Mouse (Mus musculus) hindbrain, embryonic 12.5 days (tissue): ENCODE measurements at regions not wholly inside any gene's neighbourhood (a gene's known extent, or its start where the extent isn't known, plus 50 kb on each side); places are given as distances from the start of the nearest gene placed in this dataset.

Source experiments
- ATAC-seq: fragments of 200-750 bp; cut with Nextera tagmentation; 2 replicates; pipeline ENCODE4 v1.8.0; 2017; ENCODE audit warnings: moderate TSS enrichment; ENCODE audit not compliant: low FRiP score
- H3K27ac ChIP-seq: fragments of 300-500 bp; sonication (generic); 2 replicates; pipeline ENCODE4 v1.5.1; 2016; ENCODE audit warnings: mild to moderate bottlenecking
- H3K27me3 ChIP-seq: fragments of 300-500 bp; sonication (generic); 2 replicates; pipeline ENCODE4 v1.6.1; 2016; ENCODE audit warnings: mild to moderate bottlenecking
- H3K36me3 ChIP-seq: fragments of 300-500 bp; sonication (generic); 2 replicates; pipeline ENCODE4 v1.6.1; 2016; ENCODE audit warnings: mild to moderate bottlenecking
- H3K4me1 ChIP-seq: fragments of 300-500 bp; sonication (generic); 2 replicates; pipeline ENCODE4 v1.6.1; 2016
- H3K4me2 ChIP-seq: fragments of 300-500 bp; sonication (generic); replicated peaks from 2 replicates; pipeline ENCODE4 v1.6.1; 2016; ENCODE audit warnings: mild to moderate bottlenecking
- H3K4me3 ChIP-seq: fragments of 300-500 bp; sonication (generic); 2 replicates; pipeline ENCODE4 v1.5.1; 2016; ENCODE audit warnings: mild to moderate bottlenecking
- H3K9ac ChIP-seq: fragments of 300-500 bp; sonication (generic); 2 replicates; pipeline ENCODE4 v1.6.1; 2016; ENCODE audit warnings: mild to moderate bottlenecking, moderate library complexity
- H3K9me3 ChIP-seq: fragments of 300-500 bp; sonication (generic); replicated peaks from 2 replicates; pipeline ENCODE4 v1.6.1; 2016; ENCODE audit warnings: mild to moderate bottlenecking
- WGBS: fragments of 180-500 bp; shearing (Covaris S2); methylation state at CpG from one replicate; pipeline ENCODE4 v1.1.7; 2016; 5-methylcytosine and 5-hydroxymethylcytosine counted together

- WGBS: 78% methylated on average over 5 of the region's 5 CpGs
- 0 out of 2 replicates have a peak overlapping the region, but pooled peaks have one; percentile 7 for H3K27ac ChIP-seq
Measured at GRCm38 (mm10) chr17:4474350-4474749, 519.8 kb upstream of the Arid1b start.

GRCm38 (mm10) chr17:4475665-4476064 is 518.5 kb upstream of the Arid1b start:
- Histone ChIP-seq H3K9me3 (no peaks in the 10 kb centered on the region), H3K9ac (no peak overlapping the region), H3K4me3 (no peak overlapping the region), H3K36me3 (no peaks in the 10 kb centered on the region), H3K27ac (no peak overlapping the region), H3K4me2 (no peak overlapping the region), H3K27me3 (no peaks in the 10 kb centered on the region), H3K4me1 (no peaks in the 10 kb centered on the region)
- no peak for ATAC-seq
- WGBS: 90% methylated on average over 3 of the region's 3 CpGs

More at GRCm38 (mm10) chr17:4474350-4474749, 519.8 kb upstream of the Arid1b start:
- H3K4me3 ChIP-seq: no peak overlapping the region
- H3K9me3 ChIP-seq: no peaks in the 10 kb centered on the region
- ATAC-seq: no peak
- no peak overlapping the region for H3K4me2 ChIP-seq
- H3K27me3 ChIP-seq: no peaks in the 10 kb centered on the region
- no peaks in the 10 kb centered on the region for H3K36me3 ChIP-seq
- no peak overlapping the region for H3K9ac ChIP-seq
- H3K4me1 ChIP-seq: no peaks in the 10 kb centered on the region

GRCm38 (mm10) chr17:4494392-4494791 is 499.7 kb upstream of the Arid1b start:
- H3K36me3 ChIP-seq: no peaks in the 10 kb centered on the region
- no peak overlapping the region for H3K9ac ChIP-seq
- H3K9me3 ChIP-seq: no peaks in the 10 kb centered on the region
- no peak overlapping the region for H3K27ac ChIP-seq
- ATAC-seq: no peak
- H3K4me3 ChIP-seq: no peak overlapping the region
- H3K4me1 ChIP-seq: peaks cover 12% of the 10 kb centered on the region
- H3K4me2 ChIP-seq: no peak overlapping the region
- 98% methylated on average over 2 of the region's 2 CpGs for WGBS
- H3K27me3 ChIP-seq: no peaks in the 10 kb centered on the region

GRCm38 (mm10) chr17:4500504-4500903 is 493.6 kb upstream of the Arid1b start:
- no peak for ATAC-seq
- no peak overlapping the region for H3K4me3 ChIP-seq
- no peak overlapping the region for H3K27ac ChIP-seq
- H3K4me2 ChIP-seq: no peak overlapping the region
- 70% methylated on average over 5 of the region's 5 CpGs for WGBS
- no peak overlapping the region for H3K9ac ChIP-seq
- peaks cover 12% of the 10 kb centered on the region for H3K4me1 ChIP-seq
- no peaks in the 10 kb centered on the region for H3K27me3 ChIP-seq
- no peaks in the 10 kb centered on the region for H3K36me3 ChIP-seq
- H3K9me3 ChIP-seq: no peaks in the 10 kb centered on the region

GRCm38 (mm10) chr17:4501029-4501428 is 493.1 kb upstream of the Arid1b start:
- Histone ChIP-seq H3K4me2 (no peak overlapping the region), H3K9ac (no peak overlapping the region), H3K36me3 (no peaks in the 10 kb centered on the region), H3K4me3 (no peak overlapping the region), H3K9me3 (no peaks in the 10 kb centered on the region), H3K27me3 (no peaks in the 10 kb centered on the region), H3K4me1 (peaks cover 12% of the 10 kb centered on the region), H3K27ac (no peak overlapping the region)
- WGBS: 76% methylated on average over 1 of the region's 1 CpGs
- no peak for ATAC-seq

- Histone ChIP-seq H3K4me1 (no peaks in the 10 kb centered on the region), H3K27me3 (no peaks in the 10 kb centered on the region), H3K4me3 (no peak overlapping the region), H3K9me3 (no peaks in the 10 kb centered on the region), H3K36me3 (no peaks in the 10 kb centered on the region), H3K9ac (no peak overlapping the region), H3K27ac (no peak overlapping the region), H3K4me2 (no peak overlapping the region)
- no peak for ATAC-seq
- 78% methylated on average over 6 of the region's 6 CpGs for WGBS
Measured at GRCm38 (mm10) chr17:4504951-4505350, 489.2 kb upstream of the Arid1b start.

GRCm38 (mm10) chr17:4509506-4509905 is 484.6 kb upstream of the Arid1b start:
- WGBS: 74% methylated on average over 3 of the region's 3 CpGs
- H3K9me3 ChIP-seq: no peaks in the 10 kb centered on the region
- ATAC-seq: no peak

GRCm38 (mm10) chr17:4516141-4516540 is 478.0 kb upstream of the Arid1b start:
- no peak overlapping the region for H3K27ac ChIP-seq
- no peak overlapping the region for H3K9ac ChIP-seq
- H3K4me1 ChIP-seq: no peaks in the 10 kb centered on the region
- ATAC-seq: no peak
- no peaks in the 10 kb centered on the region for H3K27me3 ChIP-seq
- H3K4me3 ChIP-seq: no peak overlapping the region
- no peaks in the 10 kb centered on the region for H3K9me3 ChIP-seq
- H3K36me3 ChIP-seq: no peaks in the 10 kb centered on the region
- no peak overlapping the region for H3K4me2 ChIP-seq
- 80% methylated on average over 7 of the region's 7 CpGs for WGBS

More at GRCm38 (mm10) chr17:4509506-4509905, 484.6 kb upstream of the Arid1b start:
- Histone ChIP-seq H3K4me1 (no peaks in the 10 kb centered on the region), H3K27me3 (no peaks in the 10 kb centered on the region), H3K9ac (no peak overlapping the region), H3K27ac (no peak overlapping the region), H3K4me3 (no peak overlapping the region), H3K4me2 (no peak overlapping the region), H3K36me3 (no peaks in the 10 kb centered on the region)

GRCm38 (mm10) chr17:4516846-4517245 is 477.3 kb upstream of the Arid1b start:
- Histone ChIP-seq H3K4me1 (no peaks in the 10 kb centered on the region), H3K36me3 (no peaks in the 10 kb centered on the region), H3K9me3 (no peaks in the 10 kb centered on the region), H3K27me3 (no peaks in the 10 kb centered on the region), H3K9ac (no peak overlapping the region), H3K27ac (no peak overlapping the region), H3K4me2 (no peak overlapping the region), H3K4me3 (no peak overlapping the region)
- ATAC-seq: no peak
- 46% methylated on average over 3 of the region's 3 CpGs for WGBS

GRCm38 (mm10) chr17:4521031-4521430 is 473.1 kb upstream of the Arid1b start:
- Histone ChIP-seq H3K27ac (no peak overlapping the region), H3K36me3 (no peaks in the 10 kb centered on the region), H3K4me2 (no peak overlapping the region), H3K27me3 (no peaks in the 10 kb centered on the region), H3K4me1 (no peaks in the 10 kb centered on the region), H3K9ac (no peak overlapping the region), H3K9me3 (no peaks in the 10 kb centered on the region), H3K4me3 (no peak overlapping the region)
- 92% methylated on average over 4 of the region's 4 CpGs for WGBS
- no peak for ATAC-seq

GRCm38 (mm10) chr17:4526466-4526865 is 467.7 kb upstream of the Arid1b start:
- WGBS: 90% methylated on average over 7 of the region's 7 CpGs
- ATAC-seq: no peak
- Histone ChIP-seq H3K9ac (no peak overlapping the region), H3K4me2 (no peak overlapping the region), H3K36me3 (no peaks in the 10 kb centered on the region), H3K27me3 (no peaks in the 10 kb centered on the region), H3K4me1 (no peaks in the 10 kb centered on the region), H3K9me3 (no peaks in the 10 kb centered on the region), H3K27ac (no peak overlapping the region), H3K4me3 (no peak overlapping the region)

GRCm38 (mm10) chr17:4532126-4532525 is 462.0 kb upstream of the Arid1b start:
- no peaks in the 10 kb centered on the region for H3K9me3 ChIP-seq
- ATAC-seq: no peak
- no peaks in the 10 kb centered on the region for H3K27me3 ChIP-seq
- no peak overlapping the region for H3K4me2 ChIP-seq
- no peak overlapping the region for H3K4me3 ChIP-seq
- 93% methylated on average over 2 of the region's 2 CpGs for WGBS
- H3K9ac ChIP-seq: no peak overlapping the region
- no peaks in the 10 kb centered on the region for H3K4me1 ChIP-seq
- no peak overlapping the region for H3K27ac ChIP-seq
- H3K36me3 ChIP-seq: no peaks in the 10 kb centered on the region

- Histone ChIP-seq H3K27me3 (no peaks in the 10 kb centered on the region), H3K36me3 (no peaks in the 10 kb centered on the region), H3K4me1 (peaks cover 11% of the 10 kb centered on the region), H3K9me3 (no peaks in the 10 kb centered on the region), H3K27ac (no peak overlapping the region), H3K4me3 (no peak overlapping the region), H3K9ac (no peak overlapping the region), H3K4me2 (no peak overlapping the region)
- ATAC-seq: no peak
- WGBS: 69% methylated on average over 2 of the region's 2 CpGs
Measured at GRCm38 (mm10) chr17:4540435-4540834, 453.7 kb upstream of the Arid1b start.
